Mouse (Mus musculus): ENCODE measurements around the gene Olfr1509. TPM values are rescaled to one million over a fixed set of nuclear protein-coding genes. Genes with fewer than 3 reads are reported as not detected.
"Not testable (repeated sequence)": the region's sequence is repeated elsewhere in the genome, so short reads cannot be mapped to it uniquely, and the experiment has no call there.

Olfr1509 gene
- total RNA-seq (2021), result not detected
- long read RNA-seq, experiment 1, result 0 reads
- long read RNA-seq, experiment 2, result 0 reads

DNA sequence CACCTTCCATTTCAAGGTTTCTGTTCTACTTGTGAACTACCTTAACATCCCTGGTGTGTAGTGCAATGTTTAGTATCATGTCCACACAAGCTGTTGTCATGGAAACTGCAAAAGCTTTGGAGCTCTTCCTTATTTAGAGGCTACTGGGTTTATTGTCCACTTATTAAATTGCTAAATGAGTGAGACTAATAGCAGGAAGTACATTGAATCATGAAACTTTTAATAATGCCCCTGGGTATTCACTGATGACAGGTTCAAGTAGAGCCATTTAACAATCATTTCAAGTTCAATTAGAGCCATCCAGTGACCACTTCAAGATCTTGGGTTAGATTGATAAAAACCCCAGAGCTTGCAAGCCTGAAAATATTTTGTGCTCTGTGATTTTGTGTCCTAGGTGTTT is at the start of gene Olfr1509:
TSS of gene Olfr1509 (plus strand) at position 301 of the 400 bp plus-strand sequence.
- DNase-seq (ENCODE audit: low spot score in 2 of 2), result no peak

GRCm38 (mm10) chr14:52397279-52397678 is 45.5 kb upstream of the Olfr1509 start, which contains the start of gene Olfr1511:
Gene Olfr1511, minus strand, starts transcription at chr14:52397379.
- DNase-seq (ENCODE audit: low spot score in 2 of 2), result no peak

DNA sequence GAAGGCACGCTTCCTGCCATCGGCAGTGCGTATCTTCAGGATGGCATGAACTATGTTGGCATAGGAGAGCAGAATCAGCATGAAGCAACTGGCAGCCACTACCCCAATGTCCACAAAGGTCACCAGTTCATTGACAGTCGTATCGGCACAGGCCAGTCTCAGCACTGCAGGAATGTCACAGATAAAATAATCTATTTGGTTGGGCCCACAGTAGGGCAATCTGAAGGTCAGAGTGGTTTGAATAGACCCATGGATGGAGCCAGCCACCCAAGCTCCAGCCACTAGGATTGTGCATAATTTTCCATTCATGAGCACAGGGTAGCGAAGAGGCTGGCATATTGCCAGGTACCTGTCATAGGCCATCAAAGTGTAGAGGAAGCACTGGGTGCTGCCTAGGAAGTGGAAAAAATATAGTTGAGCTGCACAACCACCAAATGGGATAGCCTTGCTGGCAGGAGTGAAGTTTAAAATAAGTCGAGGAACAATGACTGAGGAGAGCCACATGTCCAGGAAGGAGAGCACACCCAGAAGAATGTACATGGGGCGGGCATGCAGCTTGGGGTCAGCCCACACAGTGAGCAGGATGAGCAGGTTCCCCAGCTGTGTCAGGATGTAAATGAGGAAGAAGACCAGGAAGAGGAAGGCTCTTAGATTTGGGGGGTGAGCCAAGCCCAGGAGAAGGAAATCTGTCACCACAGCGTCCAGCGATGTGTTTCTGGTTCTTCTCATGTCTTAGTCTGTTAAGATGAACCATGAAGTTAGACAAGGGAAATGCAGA is 32.5 kb upstream of the Olfr1509 start:
- not testable (repeated sequence) for DNase-seq (ENCODE audit: low spot score in 2 of 2)

DNA sequence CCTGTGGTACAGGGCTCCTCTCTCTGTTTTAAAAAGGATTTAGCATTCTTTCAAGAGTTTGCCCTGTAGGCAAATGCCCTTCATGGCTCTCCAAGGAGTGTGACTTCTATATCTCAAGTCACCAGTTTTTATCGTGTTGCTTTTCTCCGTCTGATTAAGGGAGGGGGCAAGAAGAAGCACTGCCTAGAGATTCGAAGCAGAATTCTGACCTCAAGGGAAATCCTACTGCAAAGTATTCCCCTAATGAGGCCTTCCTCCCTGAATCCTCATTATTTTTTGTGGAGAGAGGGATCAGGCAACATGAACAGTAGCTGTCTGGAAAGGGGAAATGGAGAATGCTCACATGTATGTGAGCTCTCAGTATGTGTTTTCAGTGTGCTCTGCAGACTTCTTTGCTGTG is 28.5 kb upstream of the Olfr1509 start, which contains the start of gene Olfr1510:
TSS of gene Olfr1510 (minus strand) at position 101 of the 400 bp plus-strand sequence.
- no peak for DNase-seq (ENCODE audit: low spot score in 2 of 2)

DNA sequence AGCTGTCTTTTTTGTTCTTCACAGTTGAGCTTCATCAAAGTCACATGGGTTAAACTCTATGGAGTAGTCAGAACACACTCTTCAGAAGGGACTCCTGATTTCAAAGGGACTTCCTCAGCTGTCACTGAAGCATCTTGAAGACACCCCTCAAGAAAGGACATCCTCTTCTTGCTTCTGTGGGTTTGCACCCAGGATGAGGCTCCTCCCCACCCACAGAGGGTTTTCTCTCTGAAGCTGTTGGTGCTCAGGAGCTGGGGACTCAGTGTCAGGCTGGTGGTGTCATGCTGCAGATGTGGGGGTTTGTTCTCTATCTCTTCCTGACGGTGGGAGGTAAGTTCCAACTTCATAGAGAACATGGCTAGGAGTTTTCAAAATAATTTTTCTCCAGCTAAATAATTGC is 15.1 kb upstream of the Olfr1509 start:
- no peak for DNase-seq (ENCODE audit: low spot score in 2 of 2)

DNA sequence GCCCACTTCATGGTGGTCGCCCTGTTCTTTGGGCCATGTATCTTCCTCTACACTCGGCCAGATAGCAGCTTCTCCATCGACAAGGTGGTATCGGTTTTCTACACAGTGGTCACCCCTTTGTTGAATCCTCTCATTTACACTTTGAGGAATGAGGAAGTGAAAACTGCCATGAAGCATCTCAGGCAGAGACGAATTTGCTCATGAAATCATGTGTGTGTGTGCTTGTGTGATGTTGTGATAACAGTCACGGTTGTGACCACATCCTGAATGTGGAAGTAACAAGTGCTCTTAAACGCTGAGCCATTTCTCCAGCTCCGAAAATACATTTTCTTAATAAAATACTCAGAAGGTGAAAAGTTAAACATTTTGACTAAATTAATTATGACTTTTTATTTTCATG is 8.3 kb downstream of the Olfr1509 start:
- no peak for DNase-seq (ENCODE audit: low spot score in 2 of 2)

GRCm38 (mm10) chr14:52461928-52462327 is 19.1 kb downstream of the Olfr1509 start:
- no peak for DNase-seq (ENCODE audit: low spot score in 2 of 2)

DNA sequence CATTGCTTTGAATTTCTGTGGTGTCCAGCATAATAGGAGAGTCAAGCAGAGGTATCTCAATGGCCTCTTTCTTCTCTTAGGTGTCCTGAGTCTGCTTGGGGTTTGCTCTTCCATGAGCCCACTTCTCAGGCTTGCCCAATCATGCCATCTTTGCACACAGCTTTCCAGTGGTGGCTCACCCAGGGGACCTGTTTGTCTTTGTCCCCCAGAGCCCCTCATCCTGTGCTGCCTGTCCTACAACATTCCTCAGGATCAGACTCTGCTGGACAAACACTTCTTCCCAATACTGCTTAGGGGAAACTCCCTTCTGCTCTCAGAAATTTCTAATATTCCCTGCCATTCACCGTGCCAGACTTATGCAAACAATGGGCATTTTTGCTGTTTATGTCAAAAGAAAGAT is 22.9 kb downstream of the Olfr1509 start:
- DNase-seq (ENCODE audit: low spot score in 2 of 2), result no peak

GRCm38 (mm10) chr14:52467395-52467794 is 24.6 kb downstream of the Olfr1509 start, which contains the start of gene Olfr1508:
Gene Olfr1508, minus strand, starts transcription at chr14:52467495.
- no peak for DNase-seq (ENCODE audit: low spot score in 2 of 2)

- DNase-seq (ENCODE audit: low spot score in 2 of 2), result no peak
Measured at GRCm38 (mm10) chr14:52495516-52495915, 52.7 kb downstream of the Olfr1509 start, which contains the start of gene Olfr1507. Gene Olfr1507, minus strand, starts transcription at chr14:52495749.

Other genes starting within 250 kb of the Olfr1509 start
- gene Supt16, start 245.6 kb upstream of the Olfr1509 start, total RNA-seq (2021), result 10 to 100 TPM; 55.8 to 58.4 TPM
- gene Chd8, start 185.2 kb upstream of the Olfr1509 start, total RNA-seq (2021), result 100 to 1,000 TPM; 108 to 120 TPM
- gene Tox4, start 163.8 kb upstream of the Olfr1509 start, total RNA-seq (2021), result 10 to 100 TPM; 65.6 to 65.8 TPM
- 10 to 100 TPM; 34.0 to 36.3 TPM for gene Rab2b, start 163.4 kb upstream of the Olfr1509 start, total RNA-seq (2021)
- gene Mettl3, start 137.9 kb upstream of the Olfr1509 start, total RNA-seq (2021), result 10 to 100 TPM; 37.6 to 44.1 TPM
- gene Sall2, start 114.2 kb upstream of the Olfr1509 start, total RNA-seq (2021), result 10 to 100 TPM; 35.8 to 36.5 TPM
- gene Olfr1513, start 86.6 kb upstream of the Olfr1509 start, total RNA-seq (2021), result not detected
- gene Olfr1512, start 63.8 kb upstream of the Olfr1509 start, total RNA-seq (2021), result not detected
- gene Olfr1511, start 45.6 kb upstream of the Olfr1509 start, total RNA-seq (2021), result not detected
- not detected for gene Olfr1510, start 28.6 kb upstream of the Olfr1509 start, total RNA-seq (2021)
- gene Olfr1508, start 24.5 kb downstream of the Olfr1509 start, total RNA-seq (2021), result not detected
- not detected for gene Olfr1507, start 52.8 kb downstream of the Olfr1509 start, total RNA-seq (2021)

Measured in left cerebral cortex, adult 18-20 months (tissue).